Mouse (Mus musculus) neural tube, embryonic 13.5 days (tissue): ENCODE data around the gene Wnt1. TPM values are rescaled to one million over a fixed set of nuclear protein-coding genes. Genes with fewer than 3 reads are reported as not detected.

Experiments
- ATAC-seq: fragments of 200-750 bp; cut with Nextera tagmentation; 2 replicates; pipeline ENCODE4 v1.8.0; 2017; ENCODE audit warnings: low read depth, mild to moderate bottlenecking, moderate TSS enrichment, moderate library complexity
- H3K27ac ChIP-seq: fragments of 300-500 bp; sonication (generic); replicated peaks from 2 replicates; pipeline ENCODE4 v1.5.1; 2015; ENCODE audit warnings: moderate library complexity, mild to moderate bottlenecking, inconsistent platforms
- H3K27me3 ChIP-seq: fragments of 300-500 bp; sonication (generic); 2 replicates; pipeline ENCODE4 v1.6.1; 2015; ENCODE audit warnings: mild to moderate bottlenecking, inconsistent platforms
- H3K36me3 ChIP-seq: fragments of 300-500 bp; sonication (generic); 2 replicates; pipeline ENCODE4 v1.6.1; 2015; ENCODE audit warnings: mild to moderate bottlenecking, inconsistent platforms
- H3K4me1 ChIP-seq: fragments of 300-500 bp; sonication (generic); replicated peaks from 2 replicates; pipeline ENCODE4 v1.6.1; 2015; ENCODE audit warnings: inconsistent platforms
- H3K4me2 ChIP-seq: fragments of 300-500 bp; sonication (generic); 2 replicates; pipeline ENCODE4 v1.6.1; 2015; ENCODE audit warnings: inconsistent platforms, mild to moderate bottlenecking, moderate library complexity
- H3K4me3 ChIP-seq: fragments of 300-500 bp; sonication (generic); 2 replicates; pipeline ENCODE4 v1.5.1; 2015; ENCODE audit warnings: mild to moderate bottlenecking, inconsistent platforms
- H3K9ac ChIP-seq: fragments of 300-500 bp; sonication (generic); 2 replicates; pipeline ENCODE4 v1.6.1; 2015; ENCODE audit warnings: moderate library complexity, mild to moderate bottlenecking, inconsistent platforms
- H3K9me3 ChIP-seq: fragments of 300-500 bp; sonication (generic); 2 replicates; pipeline ENCODE4 v1.6.1; 2016; ENCODE audit warnings: inconsistent platforms
- WGBS: fragments of 180-500 bp; shearing (Covaris S2); methylation state at CpG from one replicate; pipeline ENCODE4 v1.1.7; 2015; 5-methylcytosine and 5-hydroxymethylcytosine counted together
- polyA plus RNA-seq: library from polyadenylated mRNA; unstranded; fragments of >200 nt; fragmentation: Nextera tagmentation; extraction: Ambion mirVana; gene quantifications from 2 replicates; pipeline ENCODE4 v1.2.1, GENCODE M21; 2015

Gene Wnt1
- polyA plus RNA-seq, 1 experiment from 2014 or later: 3.9 TPM

- ATAC-seq: no peak
- Histone ChIP-seq H3K4me1 (peaks cover 21% of the 10 kb centered on the region), H3K27me3 (peaks cover 60% of the 10 kb centered on the region), H3K4me2 (no peak overlapping the region), H3K4me3 (no peak overlapping the region), H3K36me3 (no peaks in the 10 kb centered on the region), H3K27ac (no peak overlapping the region), H3K9ac (no peak overlapping the region), H3K9me3 (no peaks in the 10 kb centered on the region)
- 62% methylated on average over 4 of the region's 4 CpGs for WGBS
Measured at GRCm38 (mm10) chr15:98765929-98766328, 23.7 kb upstream of the Wnt1 start.

GRCm38 (mm10) chr15:98768259-98768658, 21.4 kb upstream of the Wnt1 start:
- H3K9me3 ChIP-seq: no peaks in the 10 kb centered on the region
- WGBS: 11% methylated on average over 5 of the region's 5 CpGs
- no peak for ATAC-seq
- peaks cover 24% of the 10 kb centered on the region for H3K4me1 ChIP-seq
- no peaks in the 10 kb centered on the region for H3K36me3 ChIP-seq
- no peak overlapping the region for H3K4me3 ChIP-seq
- H3K9ac ChIP-seq: no peak overlapping the region
- H3K4me2 ChIP-seq: no peak overlapping the region
- no peak overlapping the region for H3K27ac ChIP-seq
- H3K27me3 ChIP-seq: peaks cover 83% of the 10 kb centered on the region

GRCm38 (mm10) chr15:98771813-98772425, 17.7 kb upstream of the Wnt1 start:
- 2% methylated on average over 12 of the region's 12 CpGs for WGBS
- Histone ChIP-seq H3K4me3 (peak overlapping the region; percentile 30), H3K36me3 (no peaks in the 10 kb centered on the region), H3K4me2 (peak overlapping the region; percentile 50), H3K9ac (0 out of 2 replicates have a peak overlapping the region, but pooled peaks have one; percentile 34), H3K9me3 (no peaks in the 10 kb centered on the region), H3K27me3 (peaks cover 97% of the 10 kb centered on the region), H3K4me1 (peaks cover 31% of the 10 kb centered on the region), H3K27ac (no peak overlapping the region)
- no peak for ATAC-seq

GRCm38 (mm10) chr15:98772511-98773211, 17.0 kb upstream of the Wnt1 start:
- no peaks in the 10 kb centered on the region for H3K36me3 ChIP-seq
- ATAC-seq: no peak
- H3K9ac ChIP-seq: 0 out of 2 replicates have a peak overlapping the region, but pooled peaks have one; percentile 34
- no peak overlapping the region for H3K27ac ChIP-seq
- H3K4me1 ChIP-seq: peaks cover 39% of the 10 kb centered on the region
- H3K27me3 ChIP-seq: peaks cover 100% of the 10 kb centered on the region
- peak overlapping the region; percentile 50 for H3K4me2 ChIP-seq
- H3K9me3 ChIP-seq: no peaks in the 10 kb centered on the region
- 1% methylated on average over 36 of the region's 36 CpGs for WGBS
- H3K4me3 ChIP-seq: peak overlapping the region; percentile 30

GRCm38 (mm10) chr15:98774096-98774495, 15.6 kb upstream of the Wnt1 start:
- WGBS: 5% methylated on average over 15 of the region's 15 CpGs

GRCm38 (mm10) chr15:98775533-98775932, 14.1 kb upstream of the Wnt1 start:
- no peak overlapping the region for H3K4me2 ChIP-seq
- no peak overlapping the region for H3K4me3 ChIP-seq
- no peaks in the 10 kb centered on the region for H3K36me3 ChIP-seq
- H3K9ac ChIP-seq: no peak overlapping the region
- no peak overlapping the region for H3K27ac ChIP-seq
- H3K9me3 ChIP-seq: no peaks in the 10 kb centered on the region
- ATAC-seq: no peak
- under 1% methylated on average over 5 of the region's 5 CpGs for WGBS
- peaks cover 47% of the 10 kb centered on the region for H3K4me1 ChIP-seq
- H3K27me3 ChIP-seq: peaks cover 100% of the 10 kb centered on the region

More at GRCm38 (mm10) chr15:98774096-98774495, 15.6 kb upstream of the Wnt1 start:
- ATAC-seq: no peak
- H3K9ac ChIP-seq: no peak overlapping the region
- H3K4me1 ChIP-seq: peaks cover 47% of the 10 kb centered on the region
- no peak overlapping the region for H3K4me2 ChIP-seq
- H3K4me3 ChIP-seq: no peak overlapping the region
- no peak overlapping the region for H3K27ac ChIP-seq
- no peaks in the 10 kb centered on the region for H3K36me3 ChIP-seq
- peaks cover 100% of the 10 kb centered on the region for H3K27me3 ChIP-seq
- H3K9me3 ChIP-seq: no peaks in the 10 kb centered on the region

GRCm38 (mm10) chr15:98776280-98777004, 13.2 kb upstream of the Wnt1 start:
- Histone ChIP-seq H3K27ac (no peak overlapping the region), H3K36me3 (no peaks in the 10 kb centered on the region), H3K9me3 (no peaks in the 10 kb centered on the region), H3K9ac (peak overlapping the region; percentile 52), H3K27me3 (peaks cover 100% of the 10 kb centered on the region), H3K4me1 (peaks cover 47% of the 10 kb centered on the region), H3K4me2 (peak overlapping the region; percentile 48), H3K4me3 (peak overlapping the region; percentile 26)
- 1% methylated on average over 62 of the region's 62 CpGs for WGBS
- peak; percentile 44 for ATAC-seq

- no peak for ATAC-seq
- H3K27me3 ChIP-seq: peaks cover 100% of the 10 kb centered on the region
- no peak overlapping the region for H3K9ac ChIP-seq
- no peaks in the 10 kb centered on the region for H3K36me3 ChIP-seq
- no peak overlapping the region for H3K27ac ChIP-seq
- H3K9me3 ChIP-seq: no peaks in the 10 kb centered on the region
- H3K4me2 ChIP-seq: peak overlapping the region; percentile 48; the same call in 1 of the 2 replicates
- H3K4me3 ChIP-seq: 0 out of 2 replicates have a peak overlapping the region, but pooled peaks have one; percentile 26
- H3K4me1 ChIP-seq: peaks cover 43% of the 10 kb centered on the region
- WGBS: 1% methylated on average over 19 of the region's 19 CpGs
Measured at GRCm38 (mm10) chr15:98777005-98777616, 12.5 kb upstream of the Wnt1 start.

GRCm38 (mm10) chr15:98777762-98778161, 11.9 kb upstream of the Wnt1 start, which contains the start of gene Wnt10b:
Gene Wnt10b (minus strand): TSS chr15:98778150.
- H3K27ac ChIP-seq: no peak within 1 kb of the TSS
- H3K27me3 ChIP-seq: peaks cover 99% of the 10 kb centered on the region
- peaks cover 37% of the 10 kb centered on the region for H3K4me1 ChIP-seq
- under 1% methylated on average over 31 of the region's 33 CpGs for WGBS
- peak within 1 kb of the TSS; percentile 48 for H3K4me2 ChIP-seq
- H3K9ac ChIP-seq: peak within 1 kb of the TSS; percentile 43
- no peak for ATAC-seq
- H3K36me3 ChIP-seq: no peaks in the 10 kb centered on the region
- H3K9me3 ChIP-seq: no peaks in the 10 kb centered on the region
- H3K4me3 ChIP-seq: peak within 1 kb of the TSS; percentile 26

GRCm38 (mm10) chr15:98778191-98778770, 11.4 kb upstream of the Wnt1 start:
- Histone ChIP-seq H3K27ac (no peak overlapping the region), H3K36me3 (no peaks in the 10 kb centered on the region), H3K4me1 (peaks cover 32% of the 10 kb centered on the region), H3K27me3 (peaks cover 98% of the 10 kb centered on the region), H3K9ac (peak overlapping the region; percentile 43), H3K4me2 (peak overlapping the region; percentile 48), H3K9me3 (no peaks in the 10 kb centered on the region), H3K4me3 (peak overlapping the region; percentile 23)
- 1% methylated on average over 25 of the region's 25 CpGs for WGBS
- ATAC-seq: no peak

GRCm38 (mm10) chr15:98778806-98779205, 10.9 kb upstream of the Wnt1 start:
- Histone ChIP-seq H3K4me2 (no peak overlapping the region), H3K36me3 (no peaks in the 10 kb centered on the region), H3K4me1 (peaks cover 32% of the 10 kb centered on the region), H3K4me3 (no peak overlapping the region), H3K9ac (no peak overlapping the region), H3K27me3 (peaks cover 94% of the 10 kb centered on the region), H3K9me3 (no peaks in the 10 kb centered on the region), H3K27ac (no peak overlapping the region)
- ATAC-seq: no peak
- WGBS: 1% methylated on average over 8 of the region's 11 CpGs
